Mouse (Mus musculus) CH12.LX (cell line): ENCODE measurements around the gene Plxdc1. TPM values are rescaled to one million over a fixed set of nuclear protein-coding genes. Genes with fewer than 3 reads are reported as not detected.

Source experiments
- DNase-seq: peaks from one replicate; pipeline ENCODE4 v3.0.0-alpha.2; 2013; ENCODE audit errors: extremely low read depth
- H3K27ac ChIP-seq: 2 replicates; pipeline ENCODE4 v1.5.1; 2012; ENCODE audit warnings: low read depth, mild to moderate bottlenecking, control low read depth, moderate library complexity; ENCODE audit not compliant: insufficient read depth
- H3K27me3 ChIP-seq: replicated peaks from 2 replicates; pipeline ENCODE3; 2012; ENCODE audit warnings: inconsistent platforms
- H3K36me3 ChIP-seq, 2 experiments: replicated peaks in 1 of 2; 2 replicates each; pipeline versions ENCODE3 to v1.6.1; 2012; ENCODE audit warnings: inconsistent platforms in 1 of 2, low read length in 1 of 2, mild to moderate bottlenecking in 1 of 2, mixed read lengths in 1 of 2, moderate library complexity in 1 of 2; ENCODE audit not compliant: control insufficient read depth in 1 of 2, insufficient read depth in 1 of 2
- H3K4me1 ChIP-seq, 2 experiments: 2 replicates each; pipeline ENCODE4 v1.6.1; 2012; ENCODE audit warnings: inconsistent platforms in 1 of 2, moderate library complexity in 1 of 2; ENCODE audit not compliant: insufficient read depth in 2 of 2, control insufficient read depth in 1 of 2
- H3K4me2 ChIP-seq: 2 replicates; pipeline ENCODE4 v1.6.1; 2012; ENCODE audit warnings: low read depth, mild to moderate bottlenecking, control low read depth; ENCODE audit not compliant: poor library complexity, insufficient read depth, severe bottlenecking
- H3K4me3 ChIP-seq, 3 experiments: fragments of 150-350 bp in 1 of 3; sonication (generic) in 1 of 3; replicated peaks in 1 of 3; 2 replicates each; pipeline versions ENCODE3 to v1.5.1; 2011 to 2012; ENCODE audit warnings: low read depth in 2 of 3, low read length in 2 of 3, mild to moderate bottlenecking in 2 of 3, moderate library complexity in 2 of 3, control low read depth in 1 of 3, improper control_type of control experiment in 1 of 3, inconsistent platforms in 1 of 3, mixed read lengths in 1 of 3; ENCODE audit not compliant: poor library complexity in 1 of 3
- H3K79me2 ChIP-seq: replicated peaks from 2 replicates; pipeline ENCODE4 v1.6.1; 2012; ENCODE audit warnings: mild to moderate bottlenecking, moderate library complexity; ENCODE audit not compliant: control insufficient read depth, poor library complexity, insufficient read depth, severe bottlenecking; ENCODE audit errors: extremely low read depth
- H3K9ac ChIP-seq: 2 replicates; pipeline ENCODE4 v1.6.1; 2012; ENCODE audit warnings: low read depth, mild to moderate bottlenecking, control low read depth, moderate library complexity; ENCODE audit not compliant: insufficient read depth
- H3K9me3 ChIP-seq: replicated peaks from 2 replicates; pipeline ENCODE3; 2012; ENCODE audit warnings: low read length, inconsistent platforms, mixed read lengths
- CTCF ChIP-seq, 2 experiments: IDR thresholded peaks in 1 of 2; conservative IDR thresholded peaks in 1 of 2; 2 replicates each; pipeline ENCODE4 v1.5.1; 2011 to 2012; ENCODE audit warnings: low read depth in 2 of 2, low read length in 2 of 2, improper control_type of control experiment in 1 of 2, inconsistent platforms in 1 of 2, mild to moderate bottlenecking in 1 of 2, moderate library complexity in 1 of 2
- ELF1 ChIP-seq: IDR thresholded peaks from 2 replicates; pipeline ENCODE4 v1.6.1; 2014; ENCODE audit warnings: low read depth, mild to moderate bottlenecking, inconsistent platforms, low read length, improper control_type of control experiment
- EP300 ChIP-seq: IDR thresholded peaks from 2 replicates; pipeline ENCODE4 v1.6.1; 2011; ENCODE audit warnings: low read length, improper control_type of control experiment
- ETS1 ChIP-seq: conservative IDR thresholded peaks from 2 replicates; pipeline ENCODE4 v1.6.1; 2012; ENCODE audit warnings: low read depth, mild to moderate bottlenecking, inconsistent platforms, low read length, improper control_type of control experiment, moderate library complexity
- GABPA ChIP-seq: IDR thresholded peaks from 2 replicates; pipeline ENCODE4 v1.6.1; 2012; ENCODE audit warnings: low read depth, low read length, improper control_type of control experiment, inconsistent platforms; ENCODE audit not compliant: insufficient replicate concordance
- HCFC1 ChIP-seq: IDR thresholded peaks from 2 replicates; pipeline ENCODE4 v1.6.1; 2012; ENCODE audit warnings: low read depth, mild to moderate bottlenecking, inconsistent platforms, low read length, improper control_type of control experiment
- IRF4 ChIP-seq: IDR thresholded peaks from 2 replicates; pipeline ENCODE4 v1.6.1; 2014; ENCODE audit warnings: low read depth, mild to moderate bottlenecking, inconsistent platforms, low read length, improper control_type of control experiment
- KAT2A ChIP-seq: IDR thresholded peaks from 2 replicates; pipeline ENCODE4 v1.6.1; 2012; ENCODE audit warnings: low read length, improper control_type of control experiment, inconsistent platforms; ENCODE audit not compliant: insufficient replicate concordance
- MAX ChIP-seq: IDR thresholded peaks from 2 replicates; pipeline ENCODE4 v1.6.1; 2011; ENCODE audit warnings: low read length, improper control_type of control experiment
- MAZ ChIP-seq: IDR thresholded peaks from 2 replicates; pipeline ENCODE4 v1.6.1; 2012; ENCODE audit warnings: low read depth, mild to moderate bottlenecking, inconsistent platforms, low read length, improper control_type of control experiment, moderate library complexity
- MXI1 ChIP-seq: IDR thresholded peaks from 2 replicates; pipeline ENCODE4 v1.6.1; 2011; ENCODE audit warnings: mild to moderate bottlenecking, low read depth, low read length, improper control_type of control experiment
- NELFE ChIP-seq: IDR thresholded peaks from 2 replicates; pipeline ENCODE4 v1.6.1; 2011; ENCODE audit warnings: low read depth, low read length, improper control_type of control experiment
- NRF1 ChIP-seq: IDR thresholded peaks from 2 replicates; pipeline ENCODE4 v1.6.1; 2014; ENCODE audit warnings: low read depth, mild to moderate bottlenecking, inconsistent platforms, low read length, improper control_type of control experiment, moderate library complexity
- RAD21 ChIP-seq: IDR thresholded peaks from 2 replicates; pipeline ENCODE4 v1.6.1; 2011; ENCODE audit warnings: low read depth, mild to moderate bottlenecking, low read length, improper control_type of control experiment, moderate library complexity
- RCOR1 ChIP-seq: conservative IDR thresholded peaks from 2 replicates; pipeline ENCODE4 v1.6.1; 2012; ENCODE audit warnings: low read depth, mild to moderate bottlenecking, inconsistent platforms, low read length, improper control_type of control experiment
- SMC3 ChIP-seq: IDR thresholded peaks from 2 replicates; pipeline ENCODE4 v1.6.1; 2011; ENCODE audit warnings: low read depth, low read length, improper control_type of control experiment
- TBP ChIP-seq: conservative IDR thresholded peaks from 2 replicates; pipeline ENCODE4 v1.6.1; 2011; ENCODE audit warnings: low read depth, low read length, improper control_type of control experiment
- UBTF ChIP-seq: IDR thresholded peaks from 2 replicates; pipeline ENCODE4 v1.6.1; 2012; ENCODE audit warnings: low read depth, mild to moderate bottlenecking, inconsistent platforms, low read length, improper control_type of control experiment, moderate library complexity
- USF2 ChIP-seq: conservative IDR thresholded peaks from 2 replicates; pipeline ENCODE4 v1.6.1; 2011; ENCODE audit warnings: low read depth, low read length, improper control_type of control experiment
- ZKSCAN1 ChIP-seq: IDR thresholded peaks from 2 replicates; pipeline ENCODE4 v1.6.1; 2012; ENCODE audit warnings: low read depth, inconsistent platforms, low read length, improper control_type of control experiment, borderline replicate concordance
- ZMIZ1 ChIP-seq: IDR thresholded peaks from 2 replicates; pipeline ENCODE4 v1.6.1; 2012; ENCODE audit warnings: low read depth, mild to moderate bottlenecking, inconsistent platforms, low read length, improper control_type of control experiment
- ZNF384 ChIP-seq: IDR thresholded peaks from 2 replicates; pipeline ENCODE4 v1.6.1; 2012; ENCODE audit warnings: low read depth, low read length, improper control_type of control experiment, inconsistent platforms
- dilution Hi-C: fragments of 300-500 bp; cut with MboI; formaldehyde crosslinking; loops from 2 replicates; pipeline ENCODE4 v1.14.3; 2020; ENCODE audit warnings: low sequenced_read_pairs; ENCODE audit not compliant: extremely low pct_unique_long_range_greater_than_20kb, extremely low pct_ligation_motif_present
- in situ Hi-C: fragments of 300-500 bp; cut with MboI; formaldehyde crosslinking; loops from 3 replicates; pipeline ENCODE4 v1.14.3; 2019; ENCODE audit warnings: low sequenced_read_pairs, low pct_ligation_motif_present, low pct_unique_long_range_greater_than_20kb, mixed read lengths
- polyA plus RNA-seq: library from polyadenylated mRNA; unstranded; fragments of >175 nt; gene quantifications from 2 replicates; pipeline ENCODE4 v1.2.1, GENCODE M21; 2012; ENCODE audit warnings: low read depth; ENCODE audit not compliant: insufficient read length
- total RNA-seq, 2 experiments: library from RNA; depleted of rRNA; stranded (reverse); fragments of 300-350 nt in 1 of 2; fragments of >200 nt in 1 of 2; gene quantifications; 2 replicates each; pipeline ENCODE4 v1.2.3; 2012 to 2014

The Plxdc1 gene
- total and polyA plus RNA-seq, 3 experiments = 0.04 TPM; not detected in 2

- Histone ChIP-seq H3K27me3 (peaks cover 48% of the 10 kb centered on the region), H3K4me1 (no peaks in the 10 kb centered on the region), H3K4me3 (no peak overlapping the region), H3K79me2 (no peaks in the 10 kb centered on the region), H3K4me2 (no peak overlapping the region), H3K27ac (no peak overlapping the region), H3K36me3 (no peaks in the 10 kb centered on the region), H3K9me3 (no peaks in the 10 kb centered on the region), H3K9ac (no peak overlapping the region)
- in situ Hi-C loops (no loop called here), dilution Hi-C loops (no loop called here)
- no peak for TF ChIP-seq GABPA
- peak; percentile 87 for TF ChIP-seq ZKSCAN1
- TF ChIP-seq HCFC1 = no peak
- no peak for TF ChIP-seq EP300
- no peak for TF ChIP-seq KAT2A
- DNase-seq = no peak
Measured at GRCm38 (mm10) chr11:97908634-97909348, 77.5 kb downstream of the Plxdc1 start.

- H3K4me2 ChIP-seq = no peak overlapping the region
- in situ Hi-C loops = no loop called here
- no peak for DNase-seq
- no peaks in the 10 kb centered on the region for H3K9me3 ChIP-seq
- H3K79me2 ChIP-seq = no peaks in the 10 kb centered on the region
- no peaks in the 10 kb centered on the region for H3K36me3 ChIP-seq
- dilution Hi-C loops = no loop called here
- no peak overlapping the region for H3K9ac ChIP-seq
- no peaks in the 10 kb centered on the region for H3K4me1 ChIP-seq
- H3K27ac ChIP-seq = no peak overlapping the region
- peaks cover 49% of the 10 kb centered on the region for H3K27me3 ChIP-seq
- TF ChIP-seq TBP (no peak), MXI1 (no peak), SMC3 (no peak), RAD21 (no peak), MAZ (no peak), GABPA (no peak), NRF1 (no peak), HCFC1 (no peak), ZNF384 (no peak), USF2 (no peak), IRF4 (no peak), EP300 (no peak), ETS1 (no peak), UBTF (no peak), CTCF (conservative IDR thresholded peaks at IDR 0.05 in 1 of 2, IDR thresholded peaks at IDR 0.05 in 1 of 2; ENCODE audit: low read depth in 2 of 2, low read length in 2 of 2) (no peak), RCOR1 (no peak), ELF1 (no peak), ZMIZ1 (no peak), NELFE (no peak), MAX (no peak)
- H3K4me3 ChIP-seq = no peak overlapping the region
Measured at GRCm38 (mm10) chr11:97907935-97908334, 78.3 kb downstream of the Plxdc1 start.
